Mouse (Mus musculus): ENCODE results near the gene Cyp2c23.

The Cyp2c23 gene

DNA sequence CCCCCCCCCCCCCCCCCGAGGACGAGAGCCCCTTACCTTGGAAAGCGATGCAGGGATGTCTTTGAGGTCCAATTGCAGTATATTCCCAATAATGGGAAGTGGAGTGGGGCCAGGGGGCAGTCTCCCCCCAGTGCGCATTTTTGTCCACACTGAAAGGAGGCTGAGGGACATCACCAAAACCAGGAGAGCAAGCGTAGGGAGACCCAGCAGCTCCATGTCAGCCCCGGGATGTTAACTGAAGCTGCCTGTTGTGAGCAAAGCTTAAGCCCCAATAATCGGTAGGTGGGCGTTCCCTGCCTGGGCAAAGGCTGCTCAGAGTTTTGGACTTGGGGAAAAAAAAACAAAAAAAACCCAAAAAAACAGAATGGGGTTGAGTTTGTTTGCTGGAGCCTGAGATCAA, at the start of gene Cyp2c23:
Gene Cyp2c23, minus strand, starts transcription at position 237 of the 400 bp plus-strand sequence.
- DNase-seq, result no peak

DNA sequence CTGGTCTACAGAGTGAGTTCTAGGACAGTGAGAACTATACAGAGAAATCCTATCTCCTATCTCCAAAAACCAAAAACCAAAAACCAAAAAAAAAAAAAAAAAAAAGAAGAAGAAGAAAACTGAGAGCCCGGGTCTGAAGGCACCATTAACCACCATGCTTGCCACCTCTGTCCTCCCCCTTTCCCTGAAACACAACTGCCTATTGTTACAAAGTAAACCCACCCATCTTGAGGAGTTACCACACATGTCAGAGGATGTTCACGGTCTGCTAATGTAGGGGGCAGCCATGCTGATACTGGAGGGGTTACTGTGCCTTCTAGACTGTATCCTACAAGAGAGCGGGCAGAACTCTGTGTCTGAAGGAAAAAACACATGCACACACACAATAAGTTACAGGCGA, 48.0 kb upstream of the Cyp2c23 start:
- DNase-seq, result no peak

DNA sequence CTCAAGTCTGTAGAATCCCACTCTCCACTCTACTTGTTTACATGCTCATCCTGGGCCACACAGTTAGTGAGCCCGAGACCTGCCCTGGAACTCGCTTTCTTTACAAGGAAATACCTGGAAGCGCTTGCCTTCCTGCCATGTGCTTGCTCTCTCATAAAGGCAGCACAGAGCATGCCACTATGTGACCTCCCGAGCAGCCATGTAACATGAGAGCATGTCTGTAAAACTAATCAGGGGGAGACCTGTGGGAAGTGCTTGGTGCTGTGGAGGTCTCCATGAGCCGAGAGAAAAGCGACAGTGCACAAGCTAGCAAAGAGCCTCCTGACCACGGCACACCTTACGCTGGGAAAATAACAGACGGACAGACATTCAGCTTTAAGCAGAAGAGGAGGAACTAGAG, 47.4 kb upstream of the Cyp2c23 start:
- no peak for DNase-seq

DNA sequence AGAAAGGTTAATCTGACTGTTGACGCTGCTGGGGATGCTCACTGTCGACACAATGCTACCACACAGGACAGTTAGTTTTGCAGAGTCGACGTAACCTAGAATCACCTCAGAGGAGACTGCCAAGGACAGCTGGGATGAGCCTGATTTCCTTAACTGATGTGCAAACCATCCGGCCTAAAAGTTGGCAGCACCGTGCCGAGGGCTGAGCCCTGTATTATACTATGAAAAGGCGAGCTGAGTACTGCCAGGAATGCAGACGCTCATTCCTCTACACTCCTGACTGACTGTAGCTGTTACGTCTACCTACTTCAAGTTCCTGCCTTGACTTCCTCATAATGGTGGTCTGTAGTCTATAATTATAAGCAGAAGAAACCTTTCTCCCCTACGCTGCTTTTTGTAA, 46.0 kb upstream of the Cyp2c23 start:
- DNase-seq, result no peak

DNA sequence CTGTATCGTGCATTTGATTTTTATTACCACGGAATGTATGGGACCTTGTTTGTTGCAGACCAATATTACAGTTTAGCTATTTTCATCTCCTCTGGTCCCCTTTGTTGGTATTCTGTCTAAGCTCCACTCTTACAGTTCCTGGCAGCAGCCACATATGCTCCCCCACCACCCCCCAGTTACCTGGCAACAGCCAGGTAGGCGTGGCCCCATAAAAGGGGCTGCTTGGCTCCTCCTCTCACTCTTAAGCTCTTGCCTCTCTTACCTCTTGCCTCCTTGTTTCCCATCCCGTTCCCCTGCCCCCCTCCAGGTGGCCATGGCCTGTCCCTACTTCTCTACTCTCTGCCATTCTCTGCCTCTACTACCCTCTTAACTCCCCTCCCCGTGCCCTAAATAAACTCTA, 42.2 kb upstream of the Cyp2c23 start:
- DNase-seq, result no peak

DNA sequence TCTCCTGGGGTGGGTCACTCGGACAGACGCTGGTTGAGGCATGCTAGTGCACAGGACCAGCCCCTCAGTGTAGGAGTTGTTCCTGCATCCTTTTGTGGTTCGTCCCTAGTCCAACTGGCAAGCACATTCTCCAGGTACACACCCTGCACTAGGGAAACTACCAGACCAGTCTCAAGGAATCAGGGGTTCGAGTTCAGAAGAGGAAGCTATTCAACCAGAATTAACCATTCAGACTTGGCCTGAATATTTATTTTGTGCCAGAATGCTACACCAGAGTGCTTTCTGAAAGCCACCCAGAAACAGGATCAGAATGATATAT, 40.9 kb upstream of the Cyp2c23 start:
- DNase-seq, result no peak

DNA sequence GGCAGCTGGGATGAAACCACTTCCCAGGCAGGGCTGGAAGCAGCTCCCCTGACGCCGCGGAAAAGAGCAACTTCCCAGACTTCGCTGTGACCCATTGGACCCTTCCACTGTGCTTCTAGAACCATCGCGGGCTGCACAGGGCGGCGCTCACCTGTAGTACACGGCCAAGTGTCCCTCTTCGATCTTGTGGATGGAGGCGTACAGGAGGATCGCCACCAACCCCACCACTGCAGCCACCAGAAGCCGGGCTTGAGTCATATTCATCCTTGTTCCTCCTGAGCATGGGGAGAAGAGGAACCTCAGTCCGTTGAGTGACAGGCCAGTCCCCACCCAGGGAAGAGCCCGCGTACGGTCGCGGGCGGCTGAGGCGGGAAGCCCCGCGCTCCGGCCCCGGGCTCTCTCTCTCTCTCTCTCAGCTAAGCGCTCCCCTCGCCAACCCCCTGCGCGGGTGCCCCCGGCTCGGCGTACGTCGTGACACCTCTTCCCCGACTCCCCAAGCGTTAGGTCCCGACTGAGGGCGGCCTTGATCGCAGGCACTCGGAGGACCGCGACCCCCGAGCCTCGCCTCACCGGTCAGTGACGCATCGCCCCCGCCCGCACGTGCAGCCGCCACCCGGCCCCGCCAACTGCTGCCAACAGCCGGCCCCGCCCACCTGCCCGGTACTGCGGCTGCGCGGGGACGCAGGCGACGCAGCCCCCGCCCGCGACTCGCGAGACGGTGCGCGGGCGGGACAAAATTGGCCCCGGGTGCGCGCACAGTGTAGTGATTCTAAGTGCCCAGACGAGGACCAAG, 40.3 kb upstream of the Cyp2c23 start, which contains the start of gene Erlin1:
Gene Erlin1, minus strand, starts transcription at position 665 of the 793 bp plus-strand sequence.
- peak; percentile 87 to 90 for DNase-seq

DNA sequence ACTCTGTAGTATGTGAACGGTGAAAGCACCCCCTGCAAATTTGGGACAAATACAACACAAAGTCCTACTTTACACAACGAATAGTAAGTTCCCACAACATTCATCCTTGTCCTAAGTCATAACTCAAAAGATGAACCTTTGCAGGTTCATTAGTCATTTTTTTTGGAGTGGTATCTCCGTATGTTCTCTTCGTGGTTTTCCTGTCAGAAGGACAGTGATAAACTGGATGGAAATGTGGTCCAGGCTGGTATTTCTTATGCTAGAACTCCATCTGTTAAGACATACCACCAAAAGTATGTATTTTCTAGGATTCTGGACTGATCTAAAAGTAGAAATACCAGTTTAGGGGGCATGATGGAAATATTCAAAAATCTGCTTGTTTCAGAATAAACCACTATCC, 39.2 kb upstream of the Cyp2c23 start:
- DNase-seq, result no peak

DNA sequence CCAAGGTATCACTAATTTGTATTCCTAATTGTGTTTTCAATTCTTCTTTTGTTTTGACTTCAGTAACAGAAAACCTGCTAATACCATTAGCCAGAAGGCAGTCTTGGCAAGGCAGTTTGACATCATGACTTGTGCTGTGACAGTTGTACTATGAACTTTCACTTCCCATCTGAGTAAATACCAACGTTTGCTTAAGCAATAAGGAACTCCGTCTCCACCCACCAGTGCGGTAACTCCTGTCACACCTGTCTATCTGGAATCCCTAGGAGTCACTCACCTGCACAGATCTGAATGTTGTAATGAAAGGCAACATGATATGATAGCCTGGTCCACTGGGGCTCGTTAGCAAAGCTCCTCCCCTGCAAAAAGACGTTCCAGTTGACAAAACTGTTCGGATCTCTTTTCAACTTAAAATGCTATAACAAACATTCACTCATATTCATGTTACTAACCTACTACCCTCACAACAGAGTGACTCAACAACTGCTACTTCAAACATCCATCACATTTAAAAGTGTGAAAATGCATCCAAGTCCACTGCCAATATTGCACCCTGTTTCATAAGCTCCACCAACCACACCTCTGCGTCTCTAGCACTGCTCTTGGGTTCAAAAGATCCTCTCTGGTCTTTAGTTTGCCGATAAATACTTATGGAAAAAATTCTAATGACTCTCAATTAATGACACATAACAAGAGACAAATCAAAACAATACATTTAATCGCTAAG, 38.5 kb upstream of the Cyp2c23 start:
- peak; percentile 51 to 63 for DNase-seq

DNA sequence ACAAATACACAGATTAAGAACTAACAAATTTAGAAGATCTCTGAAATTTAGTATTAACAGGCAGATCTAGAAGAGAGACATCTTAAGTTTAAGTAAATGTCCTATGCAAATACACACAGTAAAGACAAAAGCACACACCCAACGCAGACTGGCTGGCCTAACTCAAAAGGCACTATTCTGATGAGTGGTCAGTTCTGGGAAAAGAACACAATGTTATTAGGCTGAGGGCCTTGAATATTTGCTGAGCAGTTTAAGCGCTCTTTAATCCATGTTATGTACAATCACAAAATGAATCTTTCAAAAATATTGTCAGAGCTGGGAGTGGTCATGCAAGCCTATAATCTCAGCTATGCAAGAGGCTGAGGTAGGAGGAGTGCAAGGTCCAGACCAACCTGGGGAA, 35.7 kb upstream of the Cyp2c23 start:
- DNase-seq, result no peak

DNA sequence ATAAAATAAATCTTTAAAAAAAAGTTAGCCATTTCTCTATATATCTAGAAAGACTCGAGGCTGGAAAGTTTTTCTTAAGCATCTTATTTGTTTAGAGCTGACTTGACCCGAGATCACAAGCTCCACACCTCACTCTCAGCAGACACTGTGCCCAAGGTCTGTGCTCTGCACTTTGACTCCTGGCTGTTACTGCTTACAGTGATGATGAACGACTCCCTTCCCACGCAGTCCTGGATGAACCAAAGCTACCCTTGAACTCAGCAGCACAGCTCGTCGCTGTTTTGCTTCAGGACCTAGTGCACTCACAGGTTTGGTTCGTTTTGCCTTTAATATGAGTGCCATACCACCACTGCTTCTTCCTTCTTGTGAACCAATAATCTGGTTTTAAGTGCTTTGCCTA, 34.8 kb upstream of the Cyp2c23 start:
- DNase-seq, result no peak

DNA sequence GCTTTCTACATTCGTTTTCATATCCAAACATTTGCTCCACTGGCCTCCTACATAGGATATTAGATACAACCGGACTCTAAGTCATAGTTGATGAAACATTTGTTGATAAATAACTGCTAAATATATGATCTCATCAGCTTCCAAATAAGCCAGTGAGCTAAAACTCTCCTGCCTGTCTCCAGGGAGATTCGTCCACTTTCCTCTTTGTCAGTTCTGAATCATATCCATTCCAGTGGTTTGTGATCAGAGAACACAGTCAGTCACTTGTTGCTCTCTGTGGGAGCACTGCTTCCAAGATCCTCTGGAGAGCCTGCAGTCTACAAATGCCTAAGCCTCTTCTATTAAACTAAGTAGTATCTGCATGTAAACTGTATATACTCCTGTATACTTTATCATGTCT, 31.2 kb upstream of the Cyp2c23 start:
- no peak for DNase-seq

DNA sequence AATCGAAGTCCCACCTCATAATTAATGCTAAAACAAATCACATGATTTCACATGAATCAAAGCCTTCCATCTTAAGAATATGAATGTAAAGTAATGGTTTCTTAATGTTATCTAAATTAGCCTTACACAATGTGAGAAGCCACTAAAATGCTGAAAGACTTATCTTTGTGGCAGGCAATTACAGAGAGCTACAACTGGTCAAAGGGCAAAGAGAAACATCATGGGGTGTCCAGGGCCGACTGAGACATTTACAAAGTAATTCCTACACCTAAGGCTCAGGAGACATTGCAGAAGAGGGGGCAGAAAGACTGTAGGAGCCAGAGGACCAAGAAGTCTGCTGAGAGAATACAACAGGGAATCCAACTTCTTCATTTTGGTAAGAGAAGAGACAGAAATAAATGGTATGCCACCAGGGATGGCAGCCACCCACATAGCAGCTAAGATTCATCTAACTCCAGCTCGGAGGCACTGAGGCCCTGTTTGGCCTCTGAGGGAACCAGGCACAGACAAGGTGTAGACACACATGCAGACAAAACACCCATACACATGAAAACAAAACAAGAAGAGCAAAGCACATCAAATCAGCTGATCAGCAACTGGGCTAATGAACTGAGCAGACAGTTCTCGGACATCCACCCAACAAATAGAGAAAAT, 26.3 kb upstream of the Cyp2c23 start:
- no peak for DNase-seq

DNA sequence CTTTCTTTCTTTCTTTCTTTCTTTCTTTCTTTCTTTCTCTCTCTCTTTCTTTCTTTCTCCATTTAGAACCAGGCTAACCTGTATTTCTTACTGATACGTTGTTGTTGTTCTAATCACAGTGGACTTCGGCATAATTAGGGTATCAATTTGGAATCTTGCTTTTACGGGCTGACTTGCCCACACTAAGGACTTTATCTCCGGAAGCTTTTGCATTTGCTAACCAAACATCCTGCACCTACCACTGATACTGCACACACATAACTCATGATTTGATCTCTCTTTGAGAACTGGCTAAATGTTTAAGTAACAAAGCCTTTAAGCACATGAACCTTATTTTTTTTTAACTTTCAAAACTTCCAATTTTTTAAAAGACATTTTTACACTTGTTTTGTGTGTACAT, 21.4 kb upstream of the Cyp2c23 start:
- no peak for DNase-seq

DNA sequence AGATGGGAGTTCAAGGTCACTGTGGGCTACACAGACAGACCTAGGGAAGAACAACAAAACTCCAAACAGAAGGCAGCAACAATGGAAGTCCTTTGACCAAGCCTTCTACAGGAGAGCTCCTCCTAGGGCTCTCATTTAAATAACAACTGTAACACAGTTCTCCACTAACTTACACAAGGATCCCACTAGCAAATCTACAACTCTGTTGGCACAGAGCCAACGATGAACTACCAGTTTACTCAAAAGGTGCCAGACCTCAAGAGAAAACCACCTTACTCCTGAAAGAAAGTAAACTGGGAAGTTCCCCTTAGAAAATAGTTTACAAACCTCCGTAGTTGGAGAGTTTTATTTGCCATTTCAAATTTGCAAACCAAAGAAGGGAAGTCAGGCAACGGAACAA, 20.3 kb upstream of the Cyp2c23 start:
- DNase-seq, result no peak

DNA sequence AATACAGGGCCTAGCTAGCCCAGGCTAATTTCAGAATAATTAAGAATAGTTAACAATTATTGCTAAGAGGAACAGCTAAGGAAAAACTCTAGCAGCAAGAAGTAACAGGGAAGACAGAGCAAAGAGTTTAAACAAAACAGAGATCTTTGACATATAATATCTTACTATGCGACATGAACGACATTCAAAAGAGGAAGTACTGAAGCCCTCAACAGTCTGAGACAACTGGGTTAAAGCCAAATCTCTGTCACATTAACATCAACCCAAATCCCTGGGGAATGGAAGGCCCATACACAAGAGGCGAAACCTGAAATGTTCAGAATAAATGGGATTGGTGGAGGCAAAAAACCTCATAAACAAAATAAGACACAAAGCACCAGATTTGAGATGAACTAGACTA, 16.8 kb upstream of the Cyp2c23 start:
- peak; percentile 12 to 14 for DNase-seq

DNA sequence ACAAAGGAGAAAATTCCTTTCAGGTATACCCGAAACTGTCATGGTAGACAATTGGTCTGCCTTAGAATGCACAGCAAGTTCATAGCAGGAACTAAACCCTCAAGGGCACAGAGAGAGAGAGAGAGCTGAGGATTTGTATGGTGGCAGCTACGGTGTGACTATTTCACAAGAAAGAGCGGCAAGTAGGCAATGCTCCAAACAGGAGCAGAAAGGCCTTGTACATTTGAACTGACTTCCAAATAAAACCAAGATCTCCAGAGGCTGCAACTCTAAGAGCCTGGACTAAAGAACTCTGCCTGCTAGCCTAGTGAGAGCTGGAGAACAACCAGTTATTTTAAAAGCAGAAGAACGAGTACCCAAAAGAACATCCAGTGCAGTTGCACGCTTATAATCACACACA, 13.1 kb upstream of the Cyp2c23 start:
- DNase-seq, result no peak

DNA sequence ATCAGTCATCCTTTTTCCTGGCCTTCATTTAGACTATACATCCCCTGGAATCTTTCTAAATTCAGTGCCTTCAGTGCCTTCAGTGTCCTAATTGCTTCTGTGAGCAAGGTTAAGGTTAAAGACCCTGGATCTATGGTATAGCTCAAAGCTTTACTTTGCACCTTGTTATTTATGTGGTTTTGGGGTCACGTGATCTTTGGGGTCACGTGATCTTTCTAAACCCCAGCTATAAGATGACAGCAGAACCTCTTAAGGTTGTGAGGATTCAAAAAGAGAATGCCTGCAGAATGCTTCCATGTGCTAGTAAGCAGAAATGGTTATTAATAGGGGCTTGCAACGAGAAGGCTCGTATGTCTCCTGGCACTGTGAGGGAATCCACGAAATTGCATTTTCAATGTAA, 4.4 kb upstream of the Cyp2c23 start:
- no peak for DNase-seq

DNA sequence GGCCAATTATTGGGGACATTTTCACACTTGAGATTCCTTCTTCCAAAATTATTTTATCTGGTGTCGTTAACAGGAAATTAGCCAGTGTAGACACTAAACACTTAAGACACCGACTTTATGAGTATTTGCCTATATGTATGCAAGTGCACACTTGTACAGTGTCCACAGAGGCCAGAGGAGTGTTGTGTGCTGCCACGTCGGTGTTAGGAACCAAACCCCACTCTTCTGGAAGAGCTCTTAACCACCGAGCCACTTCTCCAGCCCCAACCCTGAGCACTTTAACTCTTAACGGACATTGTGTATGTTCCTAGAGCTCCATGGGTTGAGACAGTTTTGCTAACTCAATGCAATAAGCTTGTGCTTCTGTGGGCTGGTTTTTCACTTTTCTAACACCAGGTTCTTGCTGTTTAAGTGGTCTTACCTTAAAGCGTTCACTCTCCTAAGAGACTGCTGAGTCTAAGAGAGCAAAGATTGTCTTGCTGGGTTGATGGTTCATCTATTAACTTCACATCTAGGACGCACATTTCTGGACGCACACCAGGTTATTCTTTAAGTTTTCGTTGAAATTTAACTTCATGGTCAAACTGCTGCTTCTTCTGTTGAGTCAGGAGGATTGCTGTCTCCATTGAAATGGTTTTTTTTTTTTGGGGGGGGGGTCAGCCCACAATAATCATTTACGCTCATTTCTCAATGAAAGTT, 3.2 kb upstream of the Cyp2c23 start:
- DNase-seq, result no peak

DNA sequence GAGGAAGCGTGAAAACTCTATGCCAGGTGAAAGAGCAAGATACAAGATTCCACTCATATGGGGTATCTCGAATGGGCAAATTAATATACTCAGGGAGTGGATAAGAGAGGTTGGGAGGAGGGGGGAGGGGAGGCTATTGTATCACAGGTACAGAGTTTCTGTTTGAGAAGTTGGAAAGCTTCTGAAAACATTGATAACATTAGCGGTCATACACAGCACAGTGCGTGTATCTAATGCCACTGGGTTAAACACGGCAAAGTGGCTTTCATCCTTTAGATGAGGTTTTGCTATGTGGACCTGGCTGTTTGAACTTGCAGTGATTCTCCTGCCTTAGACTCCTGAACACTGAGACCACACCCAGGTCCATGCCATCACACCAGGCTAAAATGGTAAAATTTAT, 1.0 kb upstream of the Cyp2c23 start:
- DNase-seq, result no peak

DNA sequence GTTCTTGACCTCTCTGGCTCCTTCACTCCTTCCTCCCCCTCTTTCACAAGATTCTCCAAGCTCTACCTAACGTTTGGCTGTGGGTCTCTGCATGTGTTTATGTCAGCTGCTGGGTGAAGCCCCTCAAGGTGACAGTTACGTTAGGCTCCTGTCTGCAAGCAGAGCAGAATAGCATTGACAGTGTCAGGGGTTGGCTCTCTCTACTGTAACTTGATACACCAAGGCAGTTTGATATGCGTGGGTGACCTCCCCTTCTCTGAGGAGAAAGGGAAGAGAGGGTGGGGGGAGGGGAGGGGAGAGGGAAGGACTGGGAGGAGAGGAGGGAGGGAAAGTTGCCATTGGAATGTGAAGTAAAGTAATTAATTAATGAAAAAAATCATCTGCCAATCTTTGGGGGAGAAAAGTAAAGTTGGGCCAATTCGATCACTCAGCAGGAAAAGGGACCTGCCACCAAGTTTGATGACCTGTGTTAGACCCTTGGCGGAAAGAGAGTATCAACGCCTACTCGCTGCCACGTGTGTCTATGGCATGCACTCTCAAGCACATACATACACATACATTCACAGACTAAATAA, 2.0 kb downstream of the Cyp2c23 start:
- DNase-seq, result no peak

DNA sequence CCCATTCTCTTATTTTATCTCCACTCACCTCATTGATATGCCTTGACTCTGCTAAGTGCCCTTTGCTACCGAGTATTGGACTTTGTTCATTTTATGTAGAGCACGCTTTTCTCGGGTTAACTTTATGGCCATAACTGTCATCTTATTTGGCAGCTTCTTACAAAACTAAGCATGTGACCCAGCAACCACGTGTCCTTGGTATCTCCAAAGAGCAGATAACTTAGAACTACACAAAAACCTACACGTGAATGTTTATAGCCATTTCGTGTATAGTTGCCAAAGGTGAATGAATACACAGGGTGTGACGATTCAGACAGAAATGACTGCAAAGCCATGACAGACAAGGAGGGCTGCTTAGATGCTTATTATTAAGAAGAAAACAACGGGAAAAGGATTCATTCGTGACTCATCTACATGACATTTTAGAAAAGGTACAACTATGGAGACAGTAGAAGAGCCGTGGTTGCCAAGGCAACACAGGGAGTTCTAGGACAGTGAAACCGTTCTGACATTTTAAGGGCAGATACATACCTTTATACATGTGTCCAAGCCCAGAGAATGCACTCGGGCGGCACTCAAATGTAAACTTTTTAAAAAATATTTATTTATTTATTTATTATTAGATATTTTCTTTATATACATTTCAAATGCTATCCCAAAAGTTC, 4.0 kb downstream of the Cyp2c23 start:
- DNase-seq, result no peak

DNA sequence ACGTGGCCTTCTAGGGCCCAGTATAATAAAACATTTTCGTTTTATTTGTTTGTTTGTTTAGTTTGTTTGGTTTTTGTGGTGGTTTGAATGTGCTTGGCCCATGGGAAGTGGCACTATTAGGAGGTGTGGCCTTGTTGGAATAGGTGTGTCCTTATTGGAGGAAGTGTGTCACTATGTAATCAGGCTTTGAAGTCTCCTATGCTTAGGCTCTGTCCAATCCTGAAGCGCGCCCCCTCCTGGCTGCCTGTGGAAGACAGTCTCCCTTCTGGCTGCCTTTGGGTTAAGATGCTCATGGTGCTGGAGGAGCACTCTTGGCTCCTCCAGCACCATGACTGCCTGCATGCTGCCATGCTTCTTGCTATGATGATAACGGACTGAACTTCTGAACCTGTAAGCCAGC, 5.9 kb downstream of the Cyp2c23 start:
- peak in 1 of 2 experiments; percentile 2 for DNase-seq

Data from B cell, adult 2 months (primary cell).